Mouse (Mus musculus) kidney, adult 2 months (tissue): ENCODE results near the gene Scaper. TPM values are rescaled to one million over a fixed set of nuclear protein-coding genes. Genes with fewer than 3 reads are reported as not detected.
A peak's percentile ranks its signal among the peaks of the same experiment; 100 is the strongest.

Experiments
- DNase-seq: peaks from one replicate; pipeline ENCODE4 v3.0.0; 2021
- H3K27ac ChIP-seq: fragments of 200-500 bp; 2 replicates; pipeline ENCODE4 v1.5.1; 2012; ENCODE audit warnings: low read depth, low read length, control low read depth, inconsistent platforms; ENCODE audit not compliant: insufficient read depth
- H3K27me3 ChIP-seq: fragments of 200-500 bp; replicated peaks from 2 replicates; pipeline ENCODE4 v1.6.1; 2012; ENCODE audit warnings: mild to moderate bottlenecking, moderate library complexity, low read length, inconsistent platforms; ENCODE audit not compliant: control insufficient read depth, insufficient read depth
- H3K36me3 ChIP-seq: fragments of 200-500 bp; 2 replicates; pipeline ENCODE4 v1.6.1; 2012; ENCODE audit warnings: mild to moderate bottlenecking, moderate library complexity, low read length, inconsistent platforms; ENCODE audit not compliant: control insufficient read depth, insufficient read depth
- H3K4me1 ChIP-seq: fragments of 200-500 bp; 2 replicates; pipeline ENCODE4 v1.6.1; 2011; ENCODE audit warnings: low read length; ENCODE audit not compliant: control insufficient read depth, insufficient read depth
- H3K4me3 ChIP-seq: fragments of 200-500 bp; 2 replicates; pipeline ENCODE4 v1.5.1; 2011; ENCODE audit warnings: mild to moderate bottlenecking, low read depth, low read length, control low read depth; ENCODE audit not compliant: insufficient read depth
- CTCF ChIP-seq: fragments of 200-500 bp; conservative IDR thresholded peaks from 2 replicates; pipeline ENCODE4 v1.5.1; 2011; ENCODE audit warnings: low read depth, mild to moderate bottlenecking, control low read depth, low read length, moderate library complexity, mixed read lengths; ENCODE audit not compliant: insufficient read depth, insufficient read length
- POLR2A ChIP-seq: fragments of 200-500 bp; IDR thresholded peaks from one replicate; pipeline ENCODE4 v1.6.1; 2011; ENCODE audit warnings: low read depth, low read length, control low read depth
- WGBS: fragments of 180-500 bp; shearing (Covaris S2); methylation state at CpG from one replicate; pipeline ENCODE4 v1.1.7; 2018; 5-methylcytosine and 5-hydroxymethylcytosine counted together
- polyA plus RNA-seq: library from polyadenylated mRNA; depleted of rRNA; stranded (reverse); fragments of >200 nt; gene quantifications from 2 replicates; pipeline ENCODE4 v1.2.3, GENCODE M21; 2012

Gene Scaper
- polyA plus RNA-seq, 1 experiment: 4.1 TPM

DNA sequence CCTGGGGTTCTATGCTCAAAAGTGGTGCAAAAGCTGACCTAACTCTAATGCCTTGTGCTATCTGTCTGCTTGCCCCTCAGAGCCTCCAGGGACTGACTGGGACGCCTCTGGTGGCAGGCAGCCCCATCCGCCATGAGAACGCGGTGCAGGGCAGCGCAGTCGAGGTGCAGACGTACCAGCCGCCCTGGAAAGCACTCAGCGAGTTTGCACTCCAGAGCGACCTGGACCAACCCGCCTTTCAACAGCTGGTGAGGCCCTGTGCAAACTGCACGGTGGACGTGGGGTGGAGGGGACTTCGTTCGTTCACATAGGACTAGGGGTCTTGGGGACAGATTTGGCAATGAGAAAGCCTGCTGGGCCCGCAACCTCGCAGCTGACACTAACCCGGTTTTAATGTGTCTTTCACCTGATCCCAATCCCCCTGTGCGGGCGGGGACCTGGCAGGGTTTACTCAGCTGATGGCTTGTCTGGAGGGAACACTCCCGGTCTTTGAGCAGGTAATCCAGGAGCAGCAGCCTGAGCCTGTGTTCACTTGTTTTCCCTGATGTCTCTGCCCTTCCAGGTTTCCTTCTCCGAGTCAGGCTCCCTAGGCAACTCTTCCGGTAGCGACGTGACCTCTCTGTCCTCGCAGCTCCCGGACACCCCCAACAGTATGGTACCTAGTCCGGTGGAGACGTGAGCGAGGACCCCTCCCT, 392.9 kb downstream of the Scaper start:
- Histone ChIP-seq H3K27me3 (peaks cover 34% of the 10 kb centered on the region), H3K4me3 (no peak overlapping the region), H3K27ac (no peak overlapping the region), H3K36me3 (no peaks in the 10 kb centered on the region), H3K4me1 (0 out of 2 replicates have a peak, but pooled peaks cover 3% of the 10 kb centered on the region)
- WGBS: 4% methylated on average over 30 of the region's 30 CpGs
- DNase-seq: peak; percentile 58
- TF ChIP-seq CTCF (no peak), POLR2A (no peak)

DNA sequence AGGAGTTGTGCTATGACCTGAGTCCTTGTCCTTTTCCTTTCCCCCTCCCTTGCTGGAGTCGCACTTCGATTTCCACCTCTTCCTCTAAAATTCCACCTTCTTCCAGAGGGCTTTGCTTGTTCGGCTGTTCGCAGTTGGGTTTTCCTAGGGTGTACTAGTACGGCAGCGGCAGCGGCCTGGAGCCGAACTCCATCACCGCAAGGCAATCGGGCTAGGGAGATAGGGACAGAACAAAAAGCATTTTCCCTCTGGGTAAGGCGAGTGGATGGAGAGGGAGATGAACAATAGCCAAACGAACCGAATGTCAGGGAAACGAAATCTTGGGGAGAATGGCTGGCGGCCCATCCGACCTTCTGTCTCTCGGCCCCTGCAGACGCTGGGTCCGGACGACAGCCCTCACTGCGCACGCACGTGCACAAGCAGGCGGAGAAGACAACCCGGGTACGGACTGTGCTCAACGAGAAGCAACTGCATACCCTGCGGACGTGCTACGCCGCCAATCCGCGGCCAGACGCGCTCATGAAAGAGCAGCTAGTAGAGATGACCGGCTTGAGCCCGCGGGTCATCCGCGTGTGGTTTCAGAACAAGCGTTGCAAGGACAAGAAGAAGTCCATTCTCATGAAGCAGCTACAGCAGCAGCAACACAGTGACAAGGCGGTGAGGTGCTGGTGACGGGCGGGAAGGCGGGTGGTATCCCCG, 394.1 kb downstream of the Scaper start:
- no peaks in the 10 kb centered on the region for H3K36me3 ChIP-seq
- WGBS: 6% methylated on average over 46 of the region's 46 CpGs
- peak; percentile 59 for DNase-seq
- 0 out of 2 replicates have a peak, but pooled peaks cover 3% of the 10 kb centered on the region for H3K4me1 ChIP-seq
- peaks cover 40% of the 10 kb centered on the region for H3K27me3 ChIP-seq
- TF ChIP-seq CTCF (no peak), POLR2A (no peak)
- H3K4me3 ChIP-seq: no peak overlapping the region
- no peak overlapping the region for H3K27ac ChIP-seq

DNA sequence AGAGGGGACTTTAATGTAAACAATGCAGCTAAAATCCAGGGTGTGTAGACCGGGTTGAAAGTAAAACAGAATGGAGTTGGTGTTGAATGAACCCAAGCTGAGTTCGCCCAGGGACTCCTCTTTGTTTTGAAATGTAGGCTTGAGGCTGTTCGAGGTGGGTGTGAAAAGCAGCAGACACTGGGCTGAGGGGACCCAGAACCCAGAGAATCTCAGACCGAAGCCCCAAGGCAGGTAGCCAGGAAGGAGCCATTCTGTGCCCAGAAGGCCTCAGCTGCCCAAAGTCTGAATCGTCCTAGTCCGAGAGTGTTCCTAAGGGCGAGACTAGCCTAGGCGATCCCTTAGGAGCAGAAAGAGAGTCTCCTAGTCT, 394.6 kb downstream of the Scaper start:
- Histone ChIP-seq H3K27ac (no peak overlapping the region), H3K36me3 (no peaks in the 10 kb centered on the region), H3K27me3 (peaks cover 42% of the 10 kb centered on the region), H3K4me1 (0 out of 2 replicates have a peak, but pooled peaks cover 3% of the 10 kb centered on the region), H3K4me3 (no peak overlapping the region)
- DNase-seq: peak; percentile 39
- 36% methylated on average over 8 of the region's 8 CpGs for WGBS
- no peak for TF ChIP-seq CTCF
- no peak for TF ChIP-seq POLR2A

DNA sequence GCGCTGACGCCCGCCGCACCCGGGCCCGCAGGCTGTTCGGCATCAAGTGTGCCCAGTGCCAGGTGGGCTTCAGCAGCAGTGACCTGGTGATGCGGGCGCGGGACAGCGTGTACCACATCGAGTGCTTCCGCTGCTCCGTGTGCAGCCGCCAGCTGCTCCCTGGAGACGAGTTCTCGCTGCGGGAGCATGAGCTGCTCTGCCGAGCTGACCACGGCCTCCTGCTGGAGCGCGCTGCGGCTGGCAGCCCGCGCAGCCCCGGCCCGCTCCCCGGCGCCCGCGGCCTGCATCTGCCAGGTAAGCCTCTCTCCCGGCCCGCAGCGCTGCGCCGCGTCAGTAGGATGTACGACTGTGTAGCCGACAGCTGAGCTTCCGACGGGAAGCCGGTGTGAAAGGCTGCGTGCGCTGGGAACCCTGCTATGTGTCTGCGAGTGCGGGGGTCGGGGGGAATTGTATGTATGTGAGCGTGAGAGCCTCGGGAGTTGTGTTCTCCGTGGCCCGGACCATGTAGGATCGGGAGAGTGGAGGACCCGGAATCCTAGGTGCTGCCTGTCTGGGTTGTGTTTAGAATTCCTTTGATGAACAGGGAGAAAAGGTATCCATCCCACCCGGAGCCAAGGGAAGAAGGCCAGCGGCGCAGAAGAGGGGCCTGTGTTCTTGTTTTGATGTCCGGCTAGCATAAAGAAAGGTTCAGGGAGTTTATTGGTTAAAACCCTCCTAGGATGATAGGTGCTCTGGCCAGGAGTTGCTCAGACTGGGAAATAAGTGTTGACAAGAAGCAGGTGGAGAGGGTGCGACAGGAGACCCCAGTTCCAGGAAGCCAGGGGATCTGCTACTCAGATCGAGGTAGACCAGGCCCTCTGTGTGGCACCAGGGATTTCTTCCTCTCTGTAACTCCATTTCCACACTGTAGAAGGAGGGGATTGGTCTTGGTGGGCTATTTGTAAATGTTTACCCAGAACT, 395.3 kb downstream of the Scaper start:
- H3K4me1 ChIP-seq: 0 out of 2 replicates have a peak, but pooled peaks cover 3% of the 10 kb centered on the region
- TF ChIP-seq CTCF (no peak), POLR2A (no peak)
- peak; percentile 15 for DNase-seq

DNA sequence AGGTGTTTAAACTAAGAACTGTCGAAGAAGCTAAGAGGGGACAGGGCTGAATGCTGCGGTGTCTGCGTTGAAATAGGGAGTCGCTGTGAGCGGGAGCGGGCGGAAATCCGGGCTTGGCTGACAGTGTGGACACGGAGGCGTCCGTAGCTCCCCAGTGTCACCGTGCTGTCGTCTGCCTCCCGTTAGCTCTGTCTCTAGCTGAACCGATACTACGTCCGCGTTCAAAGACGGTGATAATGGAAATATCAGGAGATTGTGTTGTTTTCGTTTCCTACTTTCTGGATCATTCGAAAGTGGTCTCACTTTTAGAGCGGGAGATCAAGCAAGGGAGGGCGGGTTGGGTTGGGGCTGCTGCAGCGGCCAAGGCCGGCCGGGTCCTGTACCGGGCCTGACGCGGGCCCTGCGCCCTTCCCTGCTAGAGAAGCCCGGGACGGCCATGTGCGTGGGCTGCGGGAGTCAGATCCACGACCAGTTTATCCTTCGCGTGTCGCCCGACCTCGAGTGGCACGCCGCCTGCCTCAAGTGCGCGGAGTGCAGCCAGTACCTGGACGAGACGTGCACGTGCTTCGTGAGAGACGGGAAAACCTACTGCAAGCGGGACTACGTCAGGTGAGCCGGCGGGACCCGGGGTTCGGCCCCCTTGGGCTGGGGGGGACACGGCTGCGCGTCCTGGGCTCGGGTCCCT, 396.1 kb downstream of the Scaper start:
- TF ChIP-seq CTCF (no peak), POLR2A (no peak)
- Histone ChIP-seq H3K36me3 (no peaks in the 10 kb centered on the region), H3K4me3 (no peak overlapping the region), H3K4me1 (0 out of 2 replicates have a peak, but pooled peaks cover 3% of the 10 kb centered on the region), H3K27me3 (peaks cover 40% of the 10 kb centered on the region), H3K27ac (no peak overlapping the region)
- peak; percentile 48 for DNase-seq
- WGBS: 3% methylated on average over 59 of the region's 59 CpGs

More for the DNA sequence above, 395.3 kb downstream of the Scaper start:
- WGBS: 8% methylated on average over 59 of the region's 59 CpGs
- Histone ChIP-seq H3K36me3 (no peaks in the 10 kb centered on the region), H3K4me3 (no peak overlapping the region), H3K27me3 (peaks cover 43% of the 10 kb centered on the region), H3K27ac (no peak overlapping the region)

DNA sequence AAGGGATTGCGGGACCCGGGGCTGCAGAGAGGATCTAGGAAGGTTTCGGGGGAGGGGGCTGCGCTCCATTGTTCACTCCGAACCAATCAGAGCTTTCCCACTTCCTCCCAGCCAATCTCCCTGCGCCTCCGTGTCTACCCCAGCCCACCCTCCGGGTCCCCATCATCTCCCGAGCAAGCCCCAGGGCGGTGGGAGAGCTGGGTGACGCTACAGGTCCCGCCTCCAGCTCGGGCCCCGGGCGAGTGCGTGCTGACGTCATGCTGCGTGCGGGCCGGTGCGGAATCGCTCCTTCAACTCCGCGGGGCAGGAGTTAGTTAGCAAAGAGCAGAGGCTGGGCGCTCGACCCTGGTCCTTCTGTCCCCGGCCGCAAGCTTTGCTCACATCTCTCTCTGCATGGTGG, 397.0 kb downstream of the Scaper start:
- Histone ChIP-seq H3K27ac (no peak overlapping the region), H3K36me3 (no peaks in the 10 kb centered on the region), H3K4me3 (no peak overlapping the region; the same call in 1 of the 2 replicates), H3K4me1 (0 out of 2 replicates have a peak, but pooled peaks cover 3% of the 10 kb centered on the region), H3K27me3 (peaks cover 32% of the 10 kb centered on the region)
- DNase-seq: peak; percentile 23
- 2% methylated on average over 28 of the region's 28 CpGs for WGBS
- TF ChIP-seq POLR2A: no peak
- no peak for TF ChIP-seq CTCF
